Mouse (Mus musculus): ENCODE measurements around the gene Tuba3a. TPM values are rescaled to one million over a fixed set of nuclear protein-coding genes. Genes with fewer than 3 reads are reported as not detected.

Gene Tuba3a
- polyA plus RNA-seq (2014; fragmentation: Nextera tagmentation; extraction: Ambion mirVana): 0.29 TPM in 1 of 2 replicates, not detected in the other

DNA sequence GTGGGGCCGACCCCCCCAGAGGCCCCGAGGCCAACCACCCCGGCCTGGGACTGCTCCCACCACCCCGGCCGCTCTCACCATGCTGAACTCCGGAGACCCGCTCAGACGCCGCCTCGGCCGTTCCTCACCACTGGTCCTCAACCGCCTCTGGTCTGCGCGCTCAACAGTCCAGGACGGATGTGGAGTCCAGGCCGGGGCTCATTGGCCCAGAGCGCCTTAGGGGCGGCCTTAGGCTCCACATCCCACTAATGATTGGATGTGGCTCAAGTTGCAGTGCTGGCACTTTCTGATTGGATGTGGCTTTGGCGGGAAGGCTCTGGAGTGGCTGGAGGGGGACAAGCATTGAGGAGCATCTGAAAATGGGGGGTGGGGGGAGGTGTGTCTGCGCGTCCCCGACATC lies at the start of gene Tuba3a:
TSS of gene Tuba3a (minus strand) at position 153 of the 400 bp plus-strand sequence.
- H3K4me2 ChIP-seq (replicated peaks; ENCODE audit: low read depth, low read length): no peak within 1 kb of the TSS
- no peak for ATAC-seq (ENCODE audit: low FRiP score, low TSS enrichment)

DNA sequence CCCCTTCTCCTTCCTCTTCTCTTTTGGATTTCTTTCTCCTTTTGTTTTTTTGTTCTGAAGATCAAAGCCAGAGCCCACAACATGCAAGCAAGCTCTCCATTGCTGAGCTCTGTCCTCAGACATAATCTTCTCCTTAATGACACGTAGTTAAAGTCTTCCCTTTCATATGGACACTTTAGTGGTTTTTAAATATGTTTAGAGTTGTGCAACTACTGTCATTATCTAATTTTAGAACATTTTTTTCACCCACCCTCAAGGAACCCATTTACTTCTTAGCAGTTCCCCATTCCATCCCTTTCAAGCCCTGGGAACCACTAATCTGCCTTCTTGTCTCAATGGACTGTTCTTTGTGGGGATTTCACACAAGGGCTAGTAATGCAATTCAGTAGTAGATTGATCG lies 48.5 kb upstream of the Tuba3a start:
- H3K4me3 ChIP-seq (ENCODE audit: low read length): no peak overlapping the region
- no peak overlapping the region for H3K4me2 ChIP-seq (replicated peaks; ENCODE audit: low read depth, low read length)
- no peak for ATAC-seq (ENCODE audit: low FRiP score, low TSS enrichment)
- peaks cover 7% of the 10 kb centered on the region; the same call in 1 of the 2 replicates for H3K4me1 ChIP-seq (ENCODE audit: control insufficient read depth, insufficient read depth, low read length)
- no peak overlapping the region for H3K9ac ChIP-seq (ENCODE audit: low read depth, low read length)
- no peaks in the 10 kb centered on the region for H3K27me3 ChIP-seq (ENCODE audit: control insufficient read depth, insufficient read depth, low read length)
- no peaks in the 10 kb centered on the region for H3K9me3 ChIP-seq (ENCODE audit: control insufficient read depth, low read length)
- H3K27ac ChIP-seq (ENCODE audit: low read depth, low read length): no peak overlapping the region
- 69% methylated on average over 2 of the region's 2 CpGs for WGBS
- no peaks in the 10 kb centered on the region for H3K36me3 ChIP-seq (ENCODE audit: control insufficient read depth, insufficient read depth, low read length)

More for the DNA sequence above, at the start of gene Tuba3a:
- Histone ChIP-seq H3K36me3 (ENCODE audit: control insufficient read depth, insufficient read depth, low read length) (no peaks in the 10 kb centered on the region), H3K27me3 (ENCODE audit: control insufficient read depth, insufficient read depth, low read length) (no peaks in the 10 kb centered on the region), H3K4me3 (ENCODE audit: low read length) (no peak within 1 kb of the TSS), H3K9ac (ENCODE audit: low read depth, low read length) (no peak within 1 kb of the TSS), H3K9me3 (ENCODE audit: control insufficient read depth, low read length) (no peaks in the 10 kb centered on the region), H3K4me1 (ENCODE audit: control insufficient read depth, insufficient read depth, low read length) (no peaks in the 10 kb centered on the region), H3K27ac (ENCODE audit: low read depth, low read length) (no peak within 1 kb of the TSS)
- WGBS: 93% methylated on average over 22 of the region's 22 CpGs

DNA sequence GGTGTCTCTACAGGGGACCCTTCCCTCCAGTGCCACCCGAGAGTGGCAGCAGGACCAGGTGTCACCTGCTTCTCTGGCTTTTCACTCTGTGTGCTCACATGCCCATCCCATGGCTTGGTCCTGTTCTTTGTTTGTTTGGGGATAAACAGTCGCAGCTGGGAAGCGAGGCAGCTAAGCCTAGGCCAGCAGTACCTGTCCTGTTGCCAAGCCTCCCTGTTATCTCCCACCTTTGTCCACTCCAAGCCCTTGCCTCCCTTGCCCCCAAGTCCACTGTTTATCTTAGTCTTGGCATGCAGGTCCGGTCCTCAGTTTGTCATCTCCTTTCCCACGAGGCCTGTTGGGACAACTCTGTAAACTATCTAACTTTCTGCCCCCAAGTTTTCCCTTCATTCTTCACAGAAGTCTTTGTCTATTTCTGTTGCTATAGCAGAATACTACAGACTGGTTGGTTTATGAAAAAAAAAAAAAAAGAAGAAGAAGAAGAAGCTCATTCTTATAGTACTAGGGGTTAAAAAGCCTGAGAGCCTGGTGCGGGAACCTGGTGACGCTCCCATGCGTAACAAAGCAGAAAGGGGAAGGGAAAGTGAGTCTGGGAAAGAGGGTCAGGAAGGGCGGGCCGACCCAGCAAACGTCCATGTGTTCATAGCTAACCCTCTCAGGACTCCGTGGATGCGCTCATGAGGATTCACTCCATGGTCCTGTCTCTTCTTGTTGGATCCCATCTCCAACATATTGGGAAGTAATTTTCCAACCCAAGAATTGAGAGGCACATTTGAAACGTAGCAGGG lies 47.5 kb upstream of the Tuba3a start:
- Histone ChIP-seq H3K4me1 (ENCODE audit: control insufficient read depth, insufficient read depth, low read length) (peaks cover 7% of the 10 kb centered on the region; the same call in 1 of the 2 replicates), H3K4me2 (replicated peaks; ENCODE audit: low read depth, low read length) (no peak overlapping the region), H3K4me3 (ENCODE audit: low read length) (no peak overlapping the region), H3K9me3 (ENCODE audit: control insufficient read depth, low read length) (no peaks in the 10 kb centered on the region), H3K9ac (ENCODE audit: low read depth, low read length) (no peak overlapping the region), H3K36me3 (ENCODE audit: control insufficient read depth, insufficient read depth, low read length) (no peaks in the 10 kb centered on the region), H3K27me3 (ENCODE audit: control insufficient read depth, insufficient read depth, low read length) (no peaks in the 10 kb centered on the region), H3K27ac (ENCODE audit: low read depth, low read length) (no peak overlapping the region)
- 78% methylated on average over 14 of the region's 14 CpGs for WGBS
- ATAC-seq (ENCODE audit: low FRiP score, low TSS enrichment): no peak

- H3K27ac ChIP-seq (ENCODE audit: low read depth, low read length): no peak overlapping the region
- H3K36me3 ChIP-seq (ENCODE audit: control insufficient read depth, insufficient read depth, low read length): no peaks in the 10 kb centered on the region
- H3K9me3 ChIP-seq (ENCODE audit: control insufficient read depth, low read length): no peaks in the 10 kb centered on the region
- peak overlapping the region; percentile 83 for H3K4me2 ChIP-seq (replicated peaks; ENCODE audit: low read depth, low read length)
- peak; percentile 92 for ATAC-seq (ENCODE audit: low FRiP score, low TSS enrichment)
- H3K9ac ChIP-seq (ENCODE audit: low read depth, low read length): peak overlapping the region; percentile 66
- peak overlapping the region; percentile 51 for H3K4me3 ChIP-seq (ENCODE audit: low read length)
- under 1% methylated on average over 39 of the region's 39 CpGs for WGBS
- no peaks in the 10 kb centered on the region for H3K27me3 ChIP-seq (ENCODE audit: control insufficient read depth, insufficient read depth, low read length)
- peaks cover 5% of the 10 kb centered on the region; the same call in 1 of the 2 replicates for H3K4me1 ChIP-seq (ENCODE audit: control insufficient read depth, insufficient read depth, low read length)
Observed at GRCm38 (mm10) chr6:125330626-125331326, 44.9 kb upstream of the Tuba3a start.

DNA sequence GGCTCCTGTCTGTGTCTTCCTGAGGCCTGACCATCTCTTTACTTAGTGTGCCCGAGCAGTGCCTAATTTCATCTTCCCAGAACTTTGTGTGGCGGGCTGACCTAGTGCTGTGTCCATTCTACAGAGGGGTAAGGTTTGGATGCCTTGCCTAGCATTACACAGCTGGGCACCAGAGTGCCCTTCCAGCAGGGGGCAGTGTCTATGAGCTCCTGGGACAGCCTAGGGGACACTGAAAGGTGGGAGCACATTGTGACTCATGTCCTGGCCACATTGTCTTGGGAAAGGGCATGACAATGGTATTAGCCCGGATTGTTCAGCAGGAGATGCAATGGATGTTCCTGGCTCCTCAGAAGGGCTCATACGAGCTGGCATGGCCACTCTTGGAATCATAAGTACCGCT lies 42.4 kb upstream of the Tuba3a start:
- Histone ChIP-seq H3K27ac (ENCODE audit: low read depth, low read length) (no peak overlapping the region), H3K27me3 (ENCODE audit: control insufficient read depth, insufficient read depth, low read length) (no peaks in the 10 kb centered on the region), H3K36me3 (ENCODE audit: control insufficient read depth, insufficient read depth, low read length) (no peaks in the 10 kb centered on the region), H3K4me1 (ENCODE audit: control insufficient read depth, insufficient read depth, low read length) (peaks cover 5% of the 10 kb centered on the region; the same call in 1 of the 2 replicates), H3K4me3 (ENCODE audit: low read length) (no peak overlapping the region), H3K9ac (ENCODE audit: low read depth, low read length) (no peak overlapping the region), H3K4me2 (replicated peaks; ENCODE audit: low read depth, low read length) (no peak overlapping the region), H3K9me3 (ENCODE audit: control insufficient read depth, low read length) (no peaks in the 10 kb centered on the region)
- no peak for ATAC-seq (ENCODE audit: low FRiP score, low TSS enrichment)
- WGBS: 83% methylated on average over 5 of the region's 5 CpGs

DNA sequence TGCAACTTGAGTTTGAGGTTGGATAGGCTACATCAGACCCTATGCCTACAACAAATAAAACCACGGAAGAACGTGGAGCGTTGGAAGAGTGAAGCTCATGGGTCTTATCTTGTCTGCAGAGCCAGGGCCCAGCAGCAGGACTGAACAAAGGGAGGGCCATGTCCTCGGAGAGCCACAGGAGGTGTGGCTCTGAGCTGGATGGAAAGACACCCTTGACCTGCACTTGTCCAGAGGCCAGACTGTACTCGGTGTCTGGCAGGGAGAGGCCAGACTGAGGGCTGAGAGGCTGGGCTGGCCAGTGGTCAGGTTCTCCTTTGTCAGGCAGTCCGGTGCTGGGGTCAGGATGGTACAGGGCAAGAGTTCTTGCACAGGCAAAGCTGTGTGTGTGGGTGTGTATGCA lies 39.5 kb upstream of the Tuba3a start:
- no peak overlapping the region for H3K4me2 ChIP-seq (replicated peaks; ENCODE audit: low read depth, low read length)
- peaks cover 12% of the 10 kb centered on the region for H3K4me1 ChIP-seq (ENCODE audit: control insufficient read depth, insufficient read depth, low read length)
- 53% methylated on average over 6 of the region's 6 CpGs for WGBS
- H3K36me3 ChIP-seq (ENCODE audit: control insufficient read depth, insufficient read depth, low read length): no peaks in the 10 kb centered on the region
- H3K27ac ChIP-seq (ENCODE audit: low read depth, low read length): no peak overlapping the region
- H3K9ac ChIP-seq (ENCODE audit: low read depth, low read length): no peak overlapping the region
- H3K4me3 ChIP-seq (ENCODE audit: low read length): no peak overlapping the region
- no peak for ATAC-seq (ENCODE audit: low FRiP score, low TSS enrichment)
- no peaks in the 10 kb centered on the region for H3K9me3 ChIP-seq (ENCODE audit: control insufficient read depth, low read length)
- peaks cover 16% of the 10 kb centered on the region; the same call in 1 of the 2 replicates for H3K27me3 ChIP-seq (ENCODE audit: control insufficient read depth, insufficient read depth, low read length)

GRCm38 (mm10) chr6:125323547-125323946 lies 37.7 kb upstream of the Tuba3a start:
- Histone ChIP-seq H3K4me1 (ENCODE audit: control insufficient read depth, insufficient read depth, low read length) (peaks cover 8% of the 10 kb centered on the region; the same call in 1 of the 2 replicates), H3K27me3 (ENCODE audit: control insufficient read depth, insufficient read depth, low read length) (peaks cover 22% of the 10 kb centered on the region), H3K36me3 (ENCODE audit: control insufficient read depth, insufficient read depth, low read length) (no peaks in the 10 kb centered on the region), H3K27ac (ENCODE audit: low read depth, low read length) (no peak overlapping the region), H3K9me3 (ENCODE audit: control insufficient read depth, low read length) (no peaks in the 10 kb centered on the region), H3K4me2 (replicated peaks; ENCODE audit: low read depth, low read length) (no peak overlapping the region), H3K4me3 (ENCODE audit: low read length) (no peak overlapping the region), H3K9ac (ENCODE audit: low read depth, low read length) (no peak overlapping the region)
- ATAC-seq (ENCODE audit: low FRiP score, low TSS enrichment): no peak
- WGBS: 56% methylated on average over 6 of the region's 6 CpGs

- no peaks in the 10 kb centered on the region for H3K9me3 ChIP-seq (ENCODE audit: control insufficient read depth, low read length)
- ATAC-seq (ENCODE audit: low FRiP score, low TSS enrichment): no peak
- no peak overlapping the region for H3K9ac ChIP-seq (ENCODE audit: low read depth, low read length)
- peaks cover 8% of the 10 kb centered on the region; the same call in 1 of the 2 replicates for H3K4me1 ChIP-seq (ENCODE audit: control insufficient read depth, insufficient read depth, low read length)
- no peak overlapping the region for H3K4me2 ChIP-seq (replicated peaks; ENCODE audit: low read depth, low read length)
- no peaks in the 10 kb centered on the region for H3K36me3 ChIP-seq (ENCODE audit: control insufficient read depth, insufficient read depth, low read length)
- H3K4me3 ChIP-seq (ENCODE audit: low read length): no peak overlapping the region
- H3K27ac ChIP-seq (ENCODE audit: low read depth, low read length): no peak overlapping the region
- peaks cover 22% of the 10 kb centered on the region for H3K27me3 ChIP-seq (ENCODE audit: control insufficient read depth, insufficient read depth, low read length)
- WGBS: 57% methylated on average over 13 of the region's 13 CpGs
Observed at GRCm38 (mm10) chr6:125322794-125323193, 37.0 kb upstream of the Tuba3a start.
